Mouse (Mus musculus) erythroblast, embryonic 14.5 days (primary cell): ENCODE data around the gene Inafm2.

ENCODE experiments used
- GATA1 ChIP-seq: IDR thresholded peaks from 2 replicates; pipeline ENCODE4 v1.6.1; 2012; ENCODE audit warnings: low read length, inconsistent platforms, mixed read lengths
- TAL1 ChIP-seq: IDR thresholded peaks from 3 replicates; pipeline ENCODE4 v1.6.1; 2012; ENCODE audit warnings: low read length, inconsistent platforms, mixed read lengths

GRCm38 (mm10) chr2:118761358-118761757, 15.8 kb downstream of the Inafm2 start:
- TF ChIP-seq GATA1 (no peak), TAL1 (no peak)
